Mouse (Mus musculus): ENCODE data around the gene Gpr55. TPM values are rescaled to one million over a fixed set of nuclear protein-coding genes. Genes with fewer than 3 reads are reported as not detected.

Gene Gpr55
- total RNA-seq, 1 experiment: 0.18 TPM

GRCm38 (mm10) chr1:85969081-85969480 is 8.3 kb upstream of the Gpr55 start:
- Histone ChIP-seq H3K4me1 (ENCODE audit: control insufficient read depth in 2 of 2, insufficient read depth in 2 of 2, low read length in 2 of 2, poor library complexity in 1 of 2) (no peaks in the 10 kb centered on the region), H3K9ac (ENCODE audit: insufficient read depth, low read depth, low read length, poor library complexity, severe bottlenecking) (no peak overlapping the region), H3K4me3 (ENCODE audit: insufficient read depth in 1 of 2, low read depth in 1 of 2, low read length in 2 of 2, poor library complexity in 1 of 2, severe bottlenecking in 1 of 2) (no peak overlapping the region), H3K36me3 (ENCODE audit: control insufficient read depth, insufficient read depth, low read length, poor library complexity, severe bottlenecking) (no peaks in the 10 kb centered on the region), H3K9me3 (ENCODE audit: control insufficient read depth, insufficient read depth, low read depth, low read length) (no peaks in the 10 kb centered on the region), H3K27ac (ENCODE audit: insufficient read depth, low read depth, low read length, poor library complexity, severe bottlenecking) (no peak overlapping the region)
- in situ Hi-C loops (cut with MboI; ENCODE audit: low sequenced_read_pairs in 2 of 2, unreplicated experiment in 2 of 2): no loop called here
- no peak for DNase-seq (ENCODE audit: low read depth, low spot score)
- TF ChIP-seq MAFK (IDR thresholded peaks at IDR 0.05; ENCODE audit: insufficient read depth, low read depth, low read length): no peak
- no peak for TF ChIP-seq HCFC1 (IDR thresholded peaks at IDR 0.05; ENCODE audit: borderline replicate concordance, insufficient read depth, low read length)
- no peak for TF ChIP-seq ZNF384 (IDR thresholded peaks at IDR 0.05; ENCODE audit: low read depth, low read length)
- TF ChIP-seq ZC3H11A (IDR thresholded peaks at IDR 0.05; ENCODE audit: borderline replicate concordance, low read depth, low read length): no peak
- TF ChIP-seq CHD2 (IDR thresholded peaks at IDR 0.05; ENCODE audit: low read depth, low read length): no peak

- Histone ChIP-seq H3K9me3 (ENCODE audit: control insufficient read depth, insufficient read depth, low read depth, low read length) (no peaks in the 10 kb centered on the region), H3K36me3 (ENCODE audit: control insufficient read depth, insufficient read depth, low read length, poor library complexity, severe bottlenecking) (no peaks in the 10 kb centered on the region), H3K27ac (ENCODE audit: insufficient read depth, low read depth, low read length, poor library complexity, severe bottlenecking) (no peak overlapping the region), H3K9ac (ENCODE audit: insufficient read depth, low read depth, low read length, poor library complexity, severe bottlenecking) (no peak overlapping the region), H3K4me3 (ENCODE audit: insufficient read depth in 1 of 2, low read depth in 1 of 2, low read length in 2 of 2, poor library complexity in 1 of 2, severe bottlenecking in 1 of 2) (no peak overlapping the region), H3K4me1 (ENCODE audit: control insufficient read depth in 2 of 2, insufficient read depth in 2 of 2, low read length in 2 of 2, poor library complexity in 1 of 2) (no peaks in the 10 kb centered on the region)
- in situ Hi-C loops (cut with MboI; ENCODE audit: low sequenced_read_pairs in 2 of 2, unreplicated experiment in 2 of 2): no loop called here
- no peak for DNase-seq (ENCODE audit: low read depth, low spot score)
- TF ChIP-seq ZC3H11A (IDR thresholded peaks at IDR 0.05; ENCODE audit: borderline replicate concordance, low read depth, low read length): no peak
- no peak for TF ChIP-seq MAFK (IDR thresholded peaks at IDR 0.05; ENCODE audit: insufficient read depth, low read depth, low read length)
- no peak for TF ChIP-seq HCFC1 (IDR thresholded peaks at IDR 0.05; ENCODE audit: borderline replicate concordance, insufficient read depth, low read length)
- no peak for TF ChIP-seq ZNF384 (IDR thresholded peaks at IDR 0.05; ENCODE audit: low read depth, low read length)
Observed at GRCm38 (mm10) chr1:85965856-85966255, 5.0 kb upstream of the Gpr55 start.

GRCm38 (mm10) chr1:85962081-85962480 is 1.3 kb upstream of the Gpr55 start:
- in situ Hi-C loops (cut with MboI; ENCODE audit: low sequenced_read_pairs in 2 of 2, unreplicated experiment in 2 of 2): no loop called here
- Histone ChIP-seq H3K27ac (ENCODE audit: insufficient read depth, low read depth, low read length, poor library complexity, severe bottlenecking) (no peak overlapping the region), H3K36me3 (ENCODE audit: control insufficient read depth, insufficient read depth, low read length, poor library complexity, severe bottlenecking) (no peaks in the 10 kb centered on the region), H3K9ac (ENCODE audit: insufficient read depth, low read depth, low read length, poor library complexity, severe bottlenecking) (no peak overlapping the region), H3K9me3 (ENCODE audit: control insufficient read depth, insufficient read depth, low read depth, low read length) (no peaks in the 10 kb centered on the region), H3K4me3 (ENCODE audit: insufficient read depth in 1 of 2, low read depth in 1 of 2, low read length in 2 of 2, poor library complexity in 1 of 2, severe bottlenecking in 1 of 2) (no peak overlapping the region), H3K4me1 (ENCODE audit: control insufficient read depth in 2 of 2, insufficient read depth in 2 of 2, low read length in 2 of 2, poor library complexity in 1 of 2) (no peaks in the 10 kb centered on the region)
- TF ChIP-seq HCFC1 (IDR thresholded peaks at IDR 0.05; ENCODE audit: borderline replicate concordance, insufficient read depth, low read length) (no peak), ZNF384 (IDR thresholded peaks at IDR 0.05; ENCODE audit: low read depth, low read length) (no peak), ZC3H11A (IDR thresholded peaks at IDR 0.05; ENCODE audit: borderline replicate concordance, low read depth, low read length) (no peak), MAFK (IDR thresholded peaks at IDR 0.05; ENCODE audit: insufficient read depth, low read depth, low read length) (no peak), CHD2 (IDR thresholded peaks at IDR 0.05; ENCODE audit: low read depth, low read length) (no peak)
- DNase-seq (ENCODE audit: low read depth, low spot score): no peak

GRCm38 (mm10) chr1:85959889-85960276 is 924 bp downstream of the Gpr55 start:
- in situ Hi-C loops (cut with MboI; ENCODE audit: low sequenced_read_pairs in 2 of 2, unreplicated experiment in 2 of 2): no loop called here
- no peaks in the 10 kb centered on the region for H3K36me3 ChIP-seq (ENCODE audit: control insufficient read depth, insufficient read depth, low read length, poor library complexity, severe bottlenecking)
- no peaks in the 10 kb centered on the region for H3K4me1 ChIP-seq (ENCODE audit: control insufficient read depth in 2 of 2, insufficient read depth in 2 of 2, low read length in 2 of 2, poor library complexity in 1 of 2)
- no peak overlapping the region for H3K9ac ChIP-seq (ENCODE audit: insufficient read depth, low read depth, low read length, poor library complexity, severe bottlenecking)
- H3K27ac ChIP-seq (ENCODE audit: insufficient read depth, low read depth, low read length, poor library complexity, severe bottlenecking): no peak overlapping the region
- no peaks in the 10 kb centered on the region for H3K9me3 ChIP-seq (ENCODE audit: control insufficient read depth, insufficient read depth, low read depth, low read length)
- no peak for DNase-seq (ENCODE audit: low read depth, low spot score)
- TF ChIP-seq CHD2 (IDR thresholded peaks at IDR 0.05; ENCODE audit: low read depth, low read length) (no peak), ZC3H11A (IDR thresholded peaks at IDR 0.05; ENCODE audit: borderline replicate concordance, low read depth, low read length) (no peak), MAFK (IDR thresholded peaks at IDR 0.05; ENCODE audit: insufficient read depth, low read depth, low read length) (no peak), HCFC1 (IDR thresholded peaks at IDR 0.05; ENCODE audit: borderline replicate concordance, insufficient read depth, low read length) (no peak), ZNF384 (IDR thresholded peaks at IDR 0.05; ENCODE audit: low read depth, low read length) (no peak)
- H3K4me3 ChIP-seq (ENCODE audit: insufficient read depth in 1 of 2, low read depth in 1 of 2, low read length in 2 of 2, poor library complexity in 1 of 2, severe bottlenecking in 1 of 2): no peak overlapping the region

Data from ES-E14 (cell line).